Mouse (Mus musculus) spleen, postnatal 36 days (tissue): ENCODE results near the gene Barx2.
A peak's percentile ranks its signal among the peaks of the same experiment; 100 is the strongest.
"Not testable (repeated sequence)": the region's sequence is repeated elsewhere in the genome, so short reads cannot be mapped to it uniquely, and the experiment has no call there.

Experiments
- DNase-seq, 2 experiments: peaks; one replicate each; pipeline ENCODE4 v3.0.0; 2022; ENCODE audit warnings: low spot score in 2 of 2, mixed read lengths in 1 of 2

The Barx2 gene

DNA sequence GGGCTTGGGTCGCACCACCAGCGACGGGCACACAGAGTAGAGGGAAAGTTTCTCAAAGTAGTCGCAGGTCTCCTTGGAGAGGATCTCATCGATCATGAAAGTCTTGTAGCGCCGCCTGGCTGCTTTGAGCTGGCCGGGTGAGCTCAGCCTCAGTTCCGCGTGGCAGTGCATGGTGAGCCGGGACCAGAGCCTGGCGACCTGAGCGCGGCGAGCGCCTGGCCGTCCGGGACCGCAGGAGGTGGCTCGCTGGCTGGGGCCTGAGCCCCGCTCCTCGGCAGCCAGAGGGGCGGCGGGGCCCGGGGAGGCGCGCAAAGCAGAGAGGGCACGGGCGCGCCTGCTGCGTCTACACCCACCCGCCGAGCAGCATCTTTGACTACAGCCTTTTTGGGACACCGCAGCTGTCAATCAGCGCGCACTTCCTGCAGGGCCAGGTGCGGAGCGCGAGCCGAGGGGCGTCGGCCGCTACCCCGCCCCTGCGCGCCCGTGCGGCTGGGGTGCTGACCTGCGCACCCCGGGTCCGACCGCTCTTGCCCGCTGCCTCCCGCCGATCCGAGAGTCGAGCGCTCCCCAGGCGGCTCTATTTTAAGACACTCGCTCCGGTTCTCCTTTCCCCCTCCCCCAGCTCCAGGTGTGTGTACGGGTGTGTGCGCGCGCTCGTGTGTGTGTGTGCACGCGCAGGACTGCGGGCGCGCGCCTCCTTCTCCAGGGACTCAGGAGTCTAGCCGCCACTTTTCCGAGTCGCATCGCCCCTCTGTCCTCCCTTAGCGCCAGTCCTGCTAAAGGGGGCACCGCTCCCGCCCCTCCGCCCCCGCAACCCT lies at the start of gene Barx2:
Gene Barx2 (minus strand): TSS at position 542 of the 818 bp plus-strand sequence.
- DNase-seq, result no peak

DNA sequence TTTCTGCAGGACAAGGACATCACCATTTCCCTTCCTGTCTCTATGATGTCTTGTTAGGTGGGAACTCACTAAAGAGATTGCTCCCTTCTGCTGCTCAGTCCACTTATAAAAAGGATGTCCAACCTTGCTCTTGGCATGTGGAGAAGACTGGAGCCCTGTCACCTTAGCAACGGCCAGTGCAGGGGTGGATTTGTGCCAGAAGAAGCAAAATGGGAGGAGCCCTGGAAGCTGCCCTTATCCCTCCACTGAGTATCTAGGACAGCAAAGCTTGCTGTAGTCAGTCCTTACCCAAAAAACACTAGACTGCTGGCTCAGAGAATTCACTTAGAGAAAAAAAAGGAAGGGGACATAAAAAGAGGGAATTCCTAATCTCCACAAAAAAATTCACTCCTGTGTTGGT lies 49.0 kb upstream of the Barx2 start:
- no peak for DNase-seq

DNA sequence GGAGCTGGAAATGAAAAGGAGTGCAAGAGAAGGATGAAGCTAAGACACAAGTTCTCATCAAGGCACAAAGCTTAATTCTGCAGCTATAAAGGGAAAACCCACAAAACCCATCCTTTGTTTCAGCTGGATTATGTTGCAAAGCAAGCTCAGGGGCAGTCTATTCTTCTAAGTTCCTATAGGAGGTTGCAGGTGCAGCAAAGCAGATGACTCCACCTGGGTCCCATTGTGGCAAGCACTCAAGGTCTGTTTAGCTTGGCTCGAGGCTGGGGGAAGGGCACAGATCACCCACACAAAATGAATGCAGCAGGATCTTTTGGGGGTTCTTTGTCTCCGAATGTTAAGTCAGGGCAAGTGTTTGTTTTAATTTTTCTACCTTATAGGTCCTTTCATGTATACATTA lies 47.2 kb upstream of the Barx2 start:
- no peak for DNase-seq

DNA sequence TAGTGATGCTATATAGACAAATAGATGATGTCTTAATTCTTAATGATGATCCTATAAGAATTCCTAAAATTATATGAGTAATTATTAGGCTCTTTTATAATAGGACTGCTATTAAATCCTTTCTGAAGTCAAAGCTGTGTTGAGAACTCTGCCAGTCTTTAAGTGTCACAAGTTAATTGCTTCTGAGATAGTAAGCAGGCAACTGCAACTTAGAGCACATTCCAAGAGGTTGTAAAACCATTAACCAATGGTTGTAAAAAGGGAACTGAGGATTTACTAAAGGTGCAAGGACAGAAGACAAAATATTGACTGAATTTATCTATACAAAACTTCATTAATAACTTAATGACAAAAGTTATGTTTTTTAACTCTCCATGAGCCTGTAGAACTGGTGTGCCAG lies 44.9 kb upstream of the Barx2 start:
- DNase-seq, result no peak

DNA sequence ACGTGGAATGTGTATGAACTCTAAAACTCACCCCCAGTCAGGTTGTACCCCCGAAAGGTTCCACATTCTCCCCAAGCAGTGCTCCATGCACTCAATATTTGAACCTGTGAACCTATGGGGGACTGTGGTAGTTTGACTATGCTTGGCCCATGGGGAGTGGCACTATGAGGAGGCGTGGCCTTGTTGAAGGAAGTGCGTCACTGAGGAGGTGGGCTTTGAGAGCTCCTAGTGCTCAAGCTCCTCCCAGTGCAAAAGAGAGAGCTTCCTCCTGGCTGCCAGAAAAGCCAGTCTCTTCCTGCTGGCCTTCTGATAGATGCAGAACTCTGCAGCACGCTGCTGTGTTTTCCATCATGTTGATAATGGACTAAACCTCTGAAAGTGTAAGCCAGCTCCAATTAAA lies 37.2 kb upstream of the Barx2 start:
- no peak for DNase-seq

DNA sequence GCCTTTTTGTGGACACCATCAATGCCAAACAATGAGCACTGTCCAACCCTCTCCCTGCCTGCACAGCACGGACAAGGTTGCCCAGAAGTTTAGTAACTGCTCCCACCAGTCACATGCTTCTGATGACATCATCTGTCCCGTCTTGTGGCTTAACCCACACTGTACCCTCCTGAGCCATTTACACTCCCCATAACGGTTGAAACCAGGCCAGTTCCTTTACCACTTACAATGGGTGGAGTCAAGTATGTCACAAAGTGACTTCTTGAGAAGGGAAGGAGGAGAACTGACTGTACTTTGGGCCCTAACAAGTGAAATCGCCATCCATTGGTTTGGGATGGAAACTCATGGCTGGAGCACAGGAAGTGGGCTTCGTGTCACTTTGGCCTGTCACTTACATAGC lies 35.8 kb upstream of the Barx2 start:
- no peak for DNase-seq

DNA sequence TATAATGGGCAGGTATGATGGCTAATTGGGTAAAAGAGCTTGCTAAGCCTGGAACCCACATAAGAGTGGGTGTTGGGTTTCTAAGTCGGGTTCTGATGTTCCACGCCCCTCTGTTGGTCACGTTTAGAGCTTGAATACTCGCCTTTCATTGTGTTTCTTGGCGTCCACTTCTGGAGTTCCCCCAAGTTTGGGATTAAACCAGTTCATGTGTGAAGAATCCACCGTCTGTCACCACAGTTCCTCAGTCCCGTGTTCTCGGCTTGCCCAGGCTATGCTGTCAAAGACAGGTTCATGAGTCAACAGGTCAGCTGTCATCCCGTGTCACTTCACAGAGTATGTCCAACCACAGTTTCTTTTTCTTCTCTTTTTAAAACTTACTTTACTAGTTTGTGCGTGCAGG lies 33.8 kb upstream of the Barx2 start:
- DNase-seq, result no peak

DNA sequence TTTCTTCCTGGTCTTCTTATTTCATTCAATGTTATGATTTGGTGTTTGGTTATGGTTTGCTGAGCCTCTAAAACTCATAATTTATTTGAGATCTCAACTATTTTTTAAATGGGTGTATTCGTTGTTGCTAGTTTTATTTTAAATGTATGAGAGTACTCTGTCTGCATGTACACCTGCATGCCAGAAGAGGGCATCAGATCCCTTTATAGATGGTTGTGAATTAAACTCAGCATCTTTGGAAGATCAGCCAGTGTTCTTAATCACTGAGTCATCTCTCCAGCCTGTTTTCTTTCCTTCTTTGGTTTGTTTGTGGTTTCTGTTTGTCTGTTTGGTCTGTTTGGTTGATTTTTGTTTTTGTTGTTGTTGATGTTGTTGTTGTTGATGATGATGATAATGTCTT lies 29.1 kb upstream of the Barx2 start:
- no peak for DNase-seq

DNA sequence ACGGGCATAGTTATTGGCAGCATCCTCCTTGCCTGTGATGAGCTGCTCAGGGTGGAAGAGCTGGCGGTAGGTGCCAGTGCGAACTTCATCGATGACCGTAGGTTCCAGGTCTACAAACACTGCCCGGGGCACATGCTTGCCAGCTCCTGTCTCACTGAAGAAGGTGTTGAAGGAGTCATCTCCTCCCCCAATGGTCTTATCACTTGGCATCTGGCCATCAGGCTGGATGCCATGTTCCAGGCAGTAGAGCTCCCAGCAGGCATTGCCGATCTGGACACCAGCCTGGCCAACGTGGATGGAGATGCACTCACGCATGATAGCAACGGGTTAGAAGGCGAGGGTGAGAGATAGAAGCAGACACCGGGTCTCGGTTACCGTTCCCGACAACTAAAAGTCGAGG lies 23.2 kb upstream of the Barx2 start:
- not testable (repeated sequence) for DNase-seq

DNA sequence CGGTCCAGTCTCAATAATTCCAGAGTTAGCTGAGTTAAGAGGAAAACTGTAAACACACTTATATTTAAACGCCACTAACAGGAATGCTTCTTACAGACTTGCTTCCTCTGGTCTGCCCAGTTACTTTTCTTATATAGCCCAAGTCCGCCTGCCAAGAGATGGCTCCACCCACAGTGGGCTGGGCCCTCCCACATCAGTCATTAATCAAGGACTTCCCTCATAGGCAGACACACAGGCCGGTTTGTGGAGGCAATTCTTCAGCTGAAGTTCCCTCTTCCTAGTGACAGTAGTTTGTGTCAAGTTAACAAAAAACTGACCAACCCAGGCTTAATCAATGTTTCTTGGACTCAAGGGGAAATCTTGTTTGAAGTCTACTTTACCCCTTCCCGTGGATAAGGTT lies 18.4 kb upstream of the Barx2 start:
- no peak for DNase-seq

DNA sequence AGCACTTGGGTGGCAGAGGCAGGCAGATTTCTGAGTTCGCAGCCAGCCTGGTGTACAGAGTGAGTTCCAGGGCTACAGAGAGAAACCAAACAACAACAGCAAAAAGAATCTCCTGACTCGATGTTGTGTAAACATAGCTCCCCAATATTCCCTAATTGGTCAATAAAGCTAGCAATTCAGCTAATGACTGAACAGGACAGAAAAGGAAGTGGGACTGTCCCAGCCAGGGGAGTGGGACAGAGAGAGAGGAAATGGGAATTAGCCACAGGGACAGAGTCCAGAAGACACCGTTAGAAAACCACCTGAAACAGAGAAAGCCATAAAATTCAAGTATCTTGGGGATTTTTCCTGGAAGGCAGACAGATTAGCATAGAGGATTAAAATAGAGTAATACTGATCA lies 18.0 kb upstream of the Barx2 start:
- no peak for DNase-seq

DNA sequence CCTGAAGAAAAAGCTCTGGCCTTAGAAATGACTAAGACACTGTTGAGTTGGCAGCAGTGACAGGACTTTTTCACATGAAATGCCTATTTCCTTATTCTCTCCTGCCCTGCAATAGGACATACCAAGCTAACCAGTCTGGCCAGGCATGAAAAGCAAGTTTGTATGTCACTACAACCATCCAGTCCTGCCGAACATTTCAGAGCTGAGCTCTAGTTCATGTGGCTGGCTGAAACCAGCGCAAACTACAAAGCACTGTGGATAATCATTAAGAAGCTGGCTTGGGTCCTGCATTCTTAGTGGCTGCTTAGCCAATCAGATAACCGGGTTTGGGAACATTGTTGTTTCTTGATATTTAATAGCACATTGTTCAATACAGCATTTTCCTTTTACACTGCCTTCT lies 13.5 kb upstream of the Barx2 start:
- DNase-seq, result no peak

DNA sequence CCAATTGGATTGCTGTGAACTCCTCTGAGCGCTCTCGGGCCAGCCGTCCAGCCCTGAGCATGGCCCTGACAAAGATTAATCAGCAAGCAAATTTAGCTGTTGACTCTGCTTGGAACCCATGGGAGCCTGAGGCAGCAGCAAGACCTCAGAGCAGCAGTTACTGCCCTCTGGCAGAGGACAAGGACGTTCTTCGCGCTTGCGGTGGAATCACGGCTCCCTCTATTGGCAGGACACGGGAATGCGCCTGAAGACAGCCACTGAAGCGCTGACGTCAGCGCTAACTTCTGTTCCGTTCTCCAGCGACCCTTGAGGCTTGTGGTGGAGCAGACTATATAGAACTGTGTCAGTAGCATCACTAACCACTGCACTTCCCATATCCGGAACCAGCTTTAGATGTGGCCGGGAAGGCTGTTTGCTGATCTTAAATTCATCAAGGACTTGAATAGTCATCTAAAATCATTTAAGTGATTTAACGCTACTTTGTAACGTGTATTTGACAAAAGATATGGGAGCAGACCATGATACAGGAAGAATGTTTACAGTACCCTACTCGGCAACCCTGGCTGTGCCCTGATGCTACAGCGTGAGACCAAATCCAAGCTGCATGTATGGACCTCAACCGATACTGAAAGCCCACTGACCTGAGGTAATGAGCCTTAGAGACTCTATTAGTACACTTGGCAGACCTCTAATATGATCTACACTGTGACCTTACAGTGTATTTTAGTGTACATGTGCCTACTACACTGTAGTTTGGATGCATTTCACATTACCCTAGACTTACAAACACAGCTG lies 12.8 kb upstream of the Barx2 start:
- peak; percentile 37 to 40 for DNase-seq

DNA sequence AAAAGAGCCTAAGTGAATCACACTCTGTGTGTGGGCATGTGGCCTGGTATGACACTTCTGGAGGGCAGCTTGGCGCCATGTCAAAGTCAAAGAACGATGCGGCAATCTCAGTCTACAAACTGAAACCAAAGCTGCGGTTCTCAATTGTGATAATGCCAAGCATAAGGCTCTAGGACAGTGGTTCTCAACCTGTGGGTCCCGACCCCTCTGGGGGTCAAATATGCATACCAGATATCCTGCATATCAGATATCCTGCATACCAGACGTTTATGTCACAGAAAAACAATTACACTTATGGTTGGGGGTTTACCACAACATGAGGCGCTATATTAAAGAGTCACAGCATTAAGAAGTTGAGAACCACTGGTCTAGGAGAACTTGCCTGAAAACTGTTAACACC lies 10.3 kb upstream of the Barx2 start:
- no peak for DNase-seq

DNA sequence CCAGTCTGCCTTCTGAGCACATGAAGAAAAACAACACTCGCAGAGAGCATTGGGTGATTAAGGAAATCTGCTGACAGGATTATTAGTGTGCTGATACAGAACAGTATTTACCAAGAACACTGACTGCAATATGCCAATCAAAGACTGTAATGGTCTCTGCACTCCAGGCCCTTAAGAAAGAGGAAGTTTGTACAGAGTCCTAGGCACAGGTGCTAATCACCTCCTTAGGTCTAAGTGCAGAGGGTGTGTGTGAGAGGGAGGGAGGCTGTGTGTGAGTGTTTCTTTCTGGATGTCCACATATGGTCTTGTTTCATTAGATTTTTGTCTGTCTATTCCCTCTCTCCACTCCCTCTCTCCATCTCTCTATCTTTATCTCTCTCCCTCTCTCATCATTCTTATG lies 6.5 kb upstream of the Barx2 start:
- no peak for DNase-seq

DNA sequence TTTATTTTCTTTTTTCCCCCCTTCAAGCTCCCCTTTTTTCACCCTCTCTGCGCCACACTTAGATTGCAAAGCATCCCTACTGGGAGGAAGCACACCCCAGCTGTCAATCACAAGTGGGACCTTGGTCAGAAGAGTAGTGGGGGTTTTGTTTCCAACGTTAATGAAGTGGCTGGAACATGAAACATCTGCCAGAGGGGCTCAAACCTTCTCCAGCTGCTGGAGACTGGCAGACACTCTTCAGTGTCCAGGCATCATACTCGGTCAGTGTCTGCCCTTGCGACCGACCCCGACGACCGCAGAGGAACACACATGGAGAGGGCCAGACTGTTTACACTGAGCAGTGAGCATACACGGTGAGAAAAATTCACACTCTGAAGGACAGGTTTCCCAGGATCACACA lies 3.2 kb upstream of the Barx2 start:
- DNase-seq, result no peak

DNA sequence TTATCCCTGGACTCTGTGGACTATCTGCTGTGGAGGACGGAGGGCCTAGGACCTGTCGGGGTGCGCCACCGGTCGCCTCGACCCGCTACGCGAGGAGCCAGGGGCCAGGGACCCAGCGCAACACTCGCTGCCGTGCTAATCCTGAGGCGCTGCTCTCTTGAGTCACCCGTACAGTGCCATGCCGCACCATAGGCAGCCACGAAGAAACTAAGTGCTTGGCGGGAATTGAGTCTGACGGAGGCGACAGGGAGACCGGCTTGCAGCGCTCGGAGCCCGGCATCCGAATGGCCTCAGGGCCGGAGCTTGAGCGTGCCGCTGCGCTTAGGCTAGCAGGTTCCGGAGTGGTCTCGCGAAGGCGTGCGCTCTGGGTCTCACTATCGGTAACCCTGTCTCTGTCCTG lies 1.6 kb upstream of the Barx2 start:
- no peak for DNase-seq

DNA sequence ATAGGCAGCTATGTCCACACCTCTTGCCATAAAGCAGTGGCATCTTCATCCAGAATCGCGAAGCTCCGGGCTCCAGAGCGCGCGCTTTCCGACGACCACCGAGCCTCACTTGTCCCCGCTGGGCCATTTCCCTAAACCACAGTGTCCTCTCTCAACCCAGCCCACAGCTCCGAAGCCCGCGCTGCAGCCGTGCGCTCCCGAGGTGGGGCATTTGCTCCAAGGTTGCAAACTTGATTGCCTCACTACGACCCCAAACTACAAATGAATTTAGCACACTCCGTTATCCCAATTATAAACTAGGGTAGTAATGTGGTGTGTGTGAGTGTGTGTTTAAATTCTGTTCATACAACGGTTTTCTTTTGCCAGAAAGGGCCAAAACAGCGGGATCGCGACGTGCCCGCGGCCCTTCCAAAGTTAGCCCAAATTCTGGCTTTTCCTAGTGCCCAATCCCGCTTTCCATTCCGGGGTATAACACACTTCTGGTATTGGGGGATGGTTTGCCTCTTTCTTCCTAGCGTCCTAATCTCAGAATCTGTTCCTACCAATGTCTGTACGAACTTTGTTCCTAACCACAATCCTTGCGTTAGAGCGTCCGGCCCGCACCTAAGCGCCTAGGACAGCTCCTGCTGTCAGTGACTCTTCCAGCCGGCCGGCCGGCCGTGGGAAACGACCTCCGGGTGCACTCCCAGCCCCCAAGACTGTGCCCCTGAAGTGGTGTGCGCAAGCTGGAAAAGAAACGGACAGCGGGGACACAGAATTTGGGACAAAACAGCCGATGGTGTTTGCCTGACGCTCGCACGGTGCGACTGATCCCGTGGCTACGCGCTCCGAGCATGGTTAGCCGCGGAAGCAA lies 703 bp upstream of the Barx2 start:
- no peak for DNase-seq

DNA sequence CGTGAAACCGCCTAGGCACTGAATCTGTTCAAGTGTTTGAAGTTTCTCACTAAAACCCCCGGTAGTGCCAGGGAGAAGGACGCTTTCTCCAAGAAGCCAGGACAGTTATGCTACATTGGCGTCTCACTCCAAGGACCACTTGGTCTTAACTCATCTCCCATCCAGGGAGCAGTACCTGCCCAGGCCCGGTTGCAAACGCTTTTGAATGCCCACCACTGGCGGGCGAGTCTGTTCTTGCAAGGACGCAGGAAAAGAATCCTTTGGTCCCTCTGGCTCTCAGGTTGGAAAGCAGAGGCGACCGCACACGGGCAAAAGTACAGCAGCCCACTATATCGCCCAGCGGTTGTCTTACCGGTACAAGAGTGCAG lies 725 bp downstream of the Barx2 start:
- DNase-seq, result no peak

DNA sequence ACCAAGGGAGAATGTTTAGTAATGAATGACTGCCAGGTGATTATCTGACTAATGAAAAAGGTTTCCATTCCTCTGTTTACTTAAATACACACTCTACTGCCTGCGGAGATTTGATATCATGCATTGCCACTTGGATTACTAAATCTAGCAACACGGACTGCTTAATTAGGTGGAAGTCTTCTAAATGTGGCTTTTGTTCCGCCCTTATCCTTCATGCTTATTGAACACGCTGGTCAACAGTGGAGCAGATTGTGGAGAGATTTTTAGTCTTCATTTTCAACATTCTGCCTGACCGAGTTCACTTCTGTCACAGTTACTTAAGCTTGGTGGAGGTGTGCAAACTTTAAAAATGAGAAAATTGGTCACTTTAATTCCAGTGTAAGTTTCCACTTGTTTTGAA lies 3.0 kb downstream of the Barx2 start:
- DNase-seq, result no peak

DNA sequence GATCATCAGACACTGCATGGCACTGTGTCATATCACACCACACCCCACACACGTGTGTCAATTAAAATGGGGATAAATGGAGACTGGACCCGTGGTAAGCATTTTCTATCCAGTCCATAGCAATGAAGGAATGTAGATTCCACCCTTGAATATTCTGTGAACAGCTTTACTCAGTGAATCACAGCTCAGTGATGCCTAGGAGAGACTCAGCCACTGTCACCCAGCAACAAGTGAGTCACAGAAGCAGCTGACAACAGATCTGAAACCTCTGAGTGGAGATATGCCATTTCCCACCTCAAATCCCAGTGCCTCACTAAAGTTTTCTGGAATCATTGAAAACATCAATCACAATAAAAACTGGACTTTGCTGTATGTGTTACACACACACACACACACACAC lies 11.5 kb downstream of the Barx2 start:
- no peak for DNase-seq

DNA sequence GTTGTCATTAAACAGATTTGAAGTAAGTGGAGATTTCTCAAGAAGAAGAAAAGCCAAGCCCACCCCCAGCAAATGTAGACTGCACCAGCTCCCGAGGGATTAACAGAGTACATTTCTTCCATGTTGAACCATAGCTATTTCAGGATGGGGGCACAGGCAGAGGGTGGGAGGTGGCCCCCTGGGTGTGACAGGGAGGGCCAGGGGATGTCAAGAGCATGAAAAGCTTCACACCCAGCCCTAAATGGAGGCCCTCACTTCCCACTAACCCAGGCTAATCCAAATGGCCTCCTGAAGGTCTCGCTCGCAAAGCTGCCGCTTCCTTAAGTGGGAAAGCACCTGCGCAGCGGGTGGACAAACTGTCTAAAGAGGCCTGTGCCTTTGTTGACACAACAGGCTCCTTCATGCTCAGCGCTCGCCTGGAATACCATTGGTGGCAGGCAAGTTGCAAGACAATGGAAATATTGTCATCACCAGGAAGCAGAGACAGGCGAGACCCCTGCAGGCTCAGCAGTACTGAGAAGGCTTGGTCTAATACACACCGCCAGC lies 18.4 kb downstream of the Barx2 start:
- DNase-seq, result no peak
